Mouse (Mus musculus): ENCODE data around the gene Ccdc8.

Gene Ccdc8

GRCm38 (mm10) chr7:17009326-17010009 is 17.0 kb downstream of the Ccdc8 start:
- no peak for DNase-seq (ENCODE audit: low read depth, low spot score)

GRCm38 (mm10) chr7:17010010-17010347 is 17.5 kb downstream of the Ccdc8 start:
- DNase-seq (ENCODE audit: low read depth, low spot score), result no peak

GRCm38 (mm10) chr7:17011909-17012590 is 19.5 kb downstream of the Ccdc8 start:
- no peak for DNase-seq (ENCODE audit: low read depth, low spot score)

- no peak for DNase-seq (ENCODE audit: low read depth, low spot score)
Observed at GRCm38 (mm10) chr7:17015381-17015780, 22.9 kb downstream of the Ccdc8 start.

- DNase-seq (ENCODE audit: low read depth, low spot score), result no peak
Observed at GRCm38 (mm10) chr7:17017036-17017435, 24.5 kb downstream of the Ccdc8 start.

- DNase-seq (ENCODE audit: low read depth, low spot score), result no peak
Observed at GRCm38 (mm10) chr7:17017921-17018320, 25.4 kb downstream of the Ccdc8 start.

GRCm38 (mm10) chr7:17019426-17020166 is 27.1 kb downstream of the Ccdc8 start:
- no peak for DNase-seq (ENCODE audit: low read depth, low spot score)

GRCm38 (mm10) chr7:17022176-17022575 is 29.7 kb downstream of the Ccdc8 start:
- DNase-seq (ENCODE audit: low read depth, low spot score), result no peak

GRCm38 (mm10) chr7:17023701-17024100 is 31.2 kb downstream of the Ccdc8 start:
- DNase-seq (ENCODE audit: low read depth, low spot score), result no peak

GRCm38 (mm10) chr7:17024141-17024540 is 31.6 kb downstream of the Ccdc8 start:
- DNase-seq (ENCODE audit: low read depth, low spot score), result no peak

- no peak for DNase-seq (ENCODE audit: low read depth, low spot score)
Observed at GRCm38 (mm10) chr7:17024814-17025504, 32.5 kb downstream of the Ccdc8 start.

- DNase-seq (ENCODE audit: low read depth, low spot score), result no peak
Observed at GRCm38 (mm10) chr7:17025505-17025894, 33.0 kb downstream of the Ccdc8 start.

GRCm38 (mm10) chr7:17025896-17026622 is 33.6 kb downstream of the Ccdc8 start:
- DNase-seq (ENCODE audit: low read depth, low spot score), result no peak

- peak; percentile 69 for DNase-seq (ENCODE audit: low read depth, low spot score)
Observed at GRCm38 (mm10) chr7:17026710-17027587, 34.4 kb downstream of the Ccdc8 start.

- peak; percentile 65 for DNase-seq (ENCODE audit: low read depth, low spot score)
Observed at GRCm38 (mm10) chr7:17027588-17028343, 35.3 kb downstream of the Ccdc8 start, which contains the start of gene Ppp5c. Gene Ppp5c (minus strand): TSS chr7:17027924.

GRCm38 (mm10) chr7:17028923-17029322 is 36.4 kb downstream of the Ccdc8 start:
- no peak for DNase-seq (ENCODE audit: low read depth, low spot score)

- no peak for DNase-seq (ENCODE audit: low read depth, low spot score)
Observed at GRCm38 (mm10) chr7:17030239-17030638, 37.7 kb downstream of the Ccdc8 start.

- no peak for DNase-seq (ENCODE audit: low read depth, low spot score)
Observed at GRCm38 (mm10) chr7:17038018-17038695, 45.6 kb downstream of the Ccdc8 start.

GRCm38 (mm10) chr7:17039373-17039772 is 46.9 kb downstream of the Ccdc8 start:
- DNase-seq (ENCODE audit: low read depth, low spot score), result no peak
